Mouse (Mus musculus) left cerebral cortex, adult 8-10 months (tissue): Measurements from ENCODE around the gene Usb1. TPM values are rescaled to one million over a fixed set of nuclear protein-coding genes. Genes with fewer than 3 reads are reported as not detected.
"Not testable (repeated sequence)": the region's sequence is repeated elsewhere in the genome, so short reads cannot be mapped to it uniquely, and the experiment has no call there.

Experiments
- DNase-seq, 2 experiments: peaks; one replicate each; pipeline ENCODE4 v3.0.0; 2022; ENCODE audit warnings: low spot score in 2 of 2
- total RNA-seq, 4 experiments: library from RNA; stranded (reverse); gene quantifications; 2 replicates each; pipeline ENCODE4 v1.2.4; 2022

Gene Usb1
- total RNA-seq, 4 experiments from 2014 or later, result 11.4 to 13.8 (median 12.2) TPM

DNA sequence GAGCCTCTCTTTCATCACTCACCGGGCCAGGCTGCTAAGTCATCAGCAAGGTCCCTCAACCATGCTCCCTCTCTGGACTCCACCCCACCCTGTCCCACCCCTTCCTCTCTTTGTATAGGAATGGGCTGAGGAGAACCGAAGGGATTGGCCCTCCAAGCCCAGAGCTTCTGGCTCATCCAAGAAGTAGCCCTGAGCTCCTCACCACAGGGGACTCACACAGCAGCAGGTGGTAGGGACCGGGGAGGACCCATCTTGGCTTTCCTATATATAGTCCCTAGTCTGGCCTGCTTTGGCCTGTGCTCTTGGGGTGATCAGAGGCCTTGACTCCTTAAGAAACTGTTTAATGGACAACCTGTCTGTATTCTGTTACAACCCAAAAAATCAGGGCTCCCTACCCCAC lies 42.3 kb downstream of the Usb1 start:
- no peak for DNase-seq

DNA sequence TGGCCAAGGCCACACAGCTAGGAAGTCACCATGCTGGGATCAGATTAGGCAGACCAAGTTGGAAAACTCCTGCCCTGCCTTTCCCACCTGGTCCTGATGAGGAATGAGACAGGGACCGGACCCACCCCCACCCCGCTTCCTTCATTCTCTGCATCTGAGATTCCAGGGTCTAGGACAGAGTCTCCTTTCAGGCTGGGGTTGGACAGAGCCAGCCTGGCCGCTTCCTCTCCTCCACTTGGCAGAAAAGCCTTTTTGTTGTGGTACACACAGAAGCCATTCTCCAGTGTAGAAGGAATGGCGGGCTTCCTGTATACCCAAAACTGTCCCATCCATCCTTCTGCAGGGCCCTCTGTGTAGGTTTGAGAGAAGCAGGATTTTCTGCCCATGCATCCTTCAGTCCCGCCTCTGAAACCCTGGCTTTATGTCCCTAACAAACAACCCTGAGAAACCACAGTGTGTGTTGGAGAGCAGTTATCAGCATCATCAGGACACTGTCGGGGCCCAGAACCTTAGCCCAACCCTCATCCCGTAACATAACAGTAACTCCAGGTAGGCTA lies 43.4 kb downstream of the Usb1 start:
- no peak for DNase-seq

DNA sequence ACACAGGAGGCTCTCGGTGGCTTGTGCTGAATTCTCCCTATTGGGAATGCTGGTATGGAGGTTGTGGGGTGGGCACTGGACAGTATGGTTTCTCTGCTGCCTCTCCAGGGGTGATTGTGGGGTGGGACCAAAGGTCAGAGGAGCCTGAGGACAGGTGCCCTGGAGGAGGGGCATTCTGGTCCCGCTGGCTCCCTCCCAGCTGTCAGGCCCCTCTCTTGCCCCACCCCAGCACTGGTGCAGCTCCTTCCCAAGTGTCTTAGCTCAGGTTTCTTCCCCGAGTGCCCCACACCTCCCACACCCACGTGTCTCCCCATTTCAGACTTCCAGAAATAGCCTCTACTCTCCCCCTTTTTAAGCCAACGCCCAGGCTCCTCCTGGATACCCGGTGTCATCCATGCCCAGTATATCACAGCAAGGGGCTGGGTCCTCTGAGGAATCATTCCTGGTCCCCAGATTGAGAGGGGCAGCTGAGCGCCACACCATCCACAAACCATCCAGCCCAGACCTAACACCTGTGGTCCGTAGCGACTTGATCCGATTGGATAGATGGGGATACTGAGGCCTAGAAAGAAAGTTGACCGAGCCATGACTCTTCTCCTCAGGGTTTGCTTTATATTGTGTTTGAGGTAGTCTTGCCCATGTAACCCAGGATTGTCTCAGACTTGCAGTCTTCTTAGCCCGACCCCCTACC lies 44.4 kb downstream of the Usb1 start:
- no peak for DNase-seq

DNA sequence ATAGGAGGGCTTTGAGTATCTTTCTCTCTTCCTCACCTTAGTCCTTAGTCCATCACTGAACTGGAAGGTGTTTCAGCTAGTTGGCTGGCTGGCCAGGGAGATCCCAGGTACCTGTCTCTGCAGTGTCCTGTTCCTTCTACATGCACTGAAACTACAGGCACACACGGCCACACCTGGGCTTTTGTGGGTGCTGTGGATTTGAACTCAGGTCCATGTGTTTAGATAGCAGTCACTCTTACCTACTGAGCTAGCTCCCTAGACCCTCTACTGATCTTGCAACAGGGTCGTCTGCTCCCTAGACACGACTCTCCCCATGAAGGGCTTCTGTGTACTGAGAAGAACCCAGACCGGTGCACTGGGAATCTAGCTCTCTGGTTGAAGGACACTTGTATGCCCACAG lies 45.0 kb downstream of the Usb1 start:
- no peak for DNase-seq

DNA sequence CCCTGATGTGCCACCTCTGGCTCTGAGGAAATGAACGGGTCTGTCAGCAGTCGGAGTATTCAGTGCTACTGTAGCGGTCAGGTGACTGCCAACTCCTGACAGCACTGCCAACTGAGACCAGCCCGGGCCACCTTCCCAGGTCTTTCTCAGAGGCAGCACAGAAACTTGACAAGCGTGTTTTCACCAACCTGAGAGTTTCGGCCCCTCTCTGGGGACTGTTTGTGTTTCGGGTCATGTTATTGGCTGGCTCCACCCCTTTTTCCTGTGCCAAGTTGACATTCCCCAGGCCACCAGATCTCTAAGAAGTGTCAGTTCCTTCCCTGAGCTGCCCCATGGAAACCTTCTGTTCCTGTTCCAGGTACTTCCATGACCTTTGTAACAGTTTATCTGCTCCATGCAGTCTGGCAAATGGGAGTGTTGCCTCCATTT lies 45.8 kb downstream of the Usb1 start:
- no peak for DNase-seq

GRCm38 (mm10) chr8:95378928-95379327 lies 46.8 kb downstream of the Usb1 start:
- DNase-seq, result not testable (repeated sequence)

DNA sequence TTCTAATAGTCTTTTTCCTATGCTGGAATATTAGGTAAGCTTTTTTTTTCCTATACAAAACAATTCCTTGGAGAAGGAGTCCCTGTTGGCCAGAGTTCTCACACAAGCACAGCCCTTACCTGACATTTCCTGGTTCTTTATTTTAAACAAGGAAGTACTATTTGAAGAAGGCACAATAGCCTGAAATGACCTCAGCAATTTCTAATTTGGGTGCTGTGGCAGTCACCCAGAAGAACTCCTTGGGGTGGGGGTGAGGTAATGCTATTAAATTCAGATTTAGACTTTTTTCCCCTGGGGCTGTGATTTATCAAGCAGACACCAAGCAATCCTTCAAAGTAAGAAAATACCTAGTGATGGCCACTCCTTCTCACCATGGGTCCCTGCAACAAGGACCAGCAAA lies 48.9 kb downstream of the Usb1 start:
- no peak for DNase-seq

DNA sequence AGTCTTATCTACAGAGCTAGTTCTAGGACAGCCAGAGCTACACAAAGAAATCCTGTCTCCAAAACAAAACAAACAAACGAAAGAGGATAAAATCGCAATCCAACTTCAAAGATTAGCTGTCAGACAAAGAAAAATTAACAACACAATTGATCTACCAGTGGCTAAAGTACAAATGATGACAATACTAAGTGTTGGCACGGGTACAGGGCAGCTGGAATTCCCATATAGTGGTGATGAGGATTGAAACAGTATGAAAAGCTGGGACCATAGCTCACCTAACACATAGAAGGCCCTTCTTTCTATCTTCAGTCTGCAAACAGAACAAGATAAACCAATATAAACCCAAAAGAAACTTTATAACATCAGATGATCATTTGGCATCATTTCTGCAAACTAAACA lies 49.5 kb downstream of the Usb1 start:
- no peak for DNase-seq

GRCm38 (mm10) chr8:95384501-95384900 lies 52.4 kb downstream of the Usb1 start:
- DNase-seq, result no peak

- DNase-seq, result no peak
Measured at GRCm38 (mm10) chr8:95386037-95386436, 54.0 kb downstream of the Usb1 start.

GRCm38 (mm10) chr8:95387221-95387620 lies 55.1 kb downstream of the Usb1 start:
- no peak for DNase-seq

GRCm38 (mm10) chr8:95387936-95388335 lies 55.9 kb downstream of the Usb1 start:
- DNase-seq, result no peak

DNA sequence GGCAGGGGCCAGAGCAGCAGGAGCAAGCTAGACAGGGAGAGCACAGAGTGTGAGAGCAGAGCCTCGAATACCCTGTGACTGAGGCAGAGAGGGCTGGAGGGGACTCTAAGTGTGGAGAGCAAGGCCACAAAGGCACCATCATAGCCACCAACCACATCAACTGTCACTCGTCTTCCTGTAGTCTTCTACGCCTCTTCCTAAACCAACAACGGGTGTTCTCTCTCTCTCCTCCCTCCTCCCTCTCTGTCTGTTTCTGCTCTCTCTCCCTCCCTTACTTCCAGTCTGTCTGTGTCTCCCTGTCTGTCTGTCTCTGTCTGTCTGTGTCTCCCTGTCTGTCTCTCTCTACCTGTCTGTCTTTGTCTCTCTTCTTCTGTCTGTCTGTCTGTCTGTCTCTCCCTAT lies 58.2 kb downstream of the Usb1 start:
- no peak for DNase-seq

DNA sequence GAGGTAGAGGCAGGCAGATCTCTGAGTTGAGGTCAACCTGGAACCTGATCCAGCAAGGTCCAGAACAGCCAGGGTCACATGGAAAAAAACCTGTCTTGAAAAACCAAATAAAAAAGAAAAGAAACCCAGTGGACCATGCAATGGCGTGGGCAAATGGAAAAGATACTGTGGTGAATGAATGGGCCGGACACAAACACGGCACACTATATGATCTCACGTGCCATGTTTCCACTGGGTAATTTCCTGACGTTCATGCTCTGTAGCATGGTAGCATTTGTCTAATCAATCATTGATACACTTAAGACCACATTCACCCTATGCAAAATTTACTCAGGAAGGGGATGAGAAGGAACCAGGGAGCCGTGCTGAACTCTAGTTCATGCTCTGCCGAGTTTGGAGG lies 59.0 kb downstream of the Usb1 start:
- DNase-seq, result no peak

- DNase-seq, result no peak
Measured at GRCm38 (mm10) chr8:95392604-95393003, 60.5 kb downstream of the Usb1 start.

GRCm38 (mm10) chr8:95395186-95395918 lies 63.3 kb downstream of the Usb1 start:
- no peak for DNase-seq

DNA sequence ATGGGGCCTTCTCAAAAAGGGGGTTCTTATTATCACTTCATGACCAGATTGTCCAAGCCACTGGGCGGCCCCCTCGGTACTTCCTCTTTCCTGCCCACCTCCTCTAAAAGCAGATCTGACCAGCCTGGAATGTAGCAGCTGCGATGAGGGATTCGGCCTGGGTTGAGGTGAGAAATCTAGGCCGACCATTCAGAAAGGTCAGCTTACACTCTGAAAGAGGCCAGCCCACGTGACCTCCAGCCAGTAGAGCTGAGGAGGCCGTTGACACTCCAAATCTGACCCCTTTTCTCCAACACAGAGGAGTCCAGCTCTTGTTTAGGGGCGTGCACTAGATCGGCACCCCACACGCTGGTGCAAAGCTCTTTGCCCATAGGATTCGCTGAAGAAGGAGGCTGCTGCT lies 64.7 kb downstream of the Usb1 start:
- no peak for DNase-seq

Other genes with a start within 250 kb of the Usb1 start
- 10 to 100 TPM; 52.8 to 71.1 (median 56.8) TPM for gene Kifc3, start 129.5 kb upstream of the Usb1 start, total RNA-seq
- under 1 TPM; 0.25 to 0.53 (median 0.49) TPM for gene Cngb1, start 25.7 kb upstream of the Usb1 start, total RNA-seq
- gene Tepp, start 21.7 kb upstream of the Usb1 start, total RNA-seq, result not detected
- gene Zfp319, start 334 bp upstream of the Usb1 start, total RNA-seq, result 10 to 100 TPM; 14.7 to 16.3 (median 15.3) TPM
- 10 to 100 TPM; 16.0 to 17.9 (median 16.8) TPM for gene Mmp15, start 20.0 kb downstream of the Usb1 start, total RNA-seq
- 10 to 100 TPM; 52.7 to 60.3 (median 57.4) TPM for gene Cfap20, start 102.6 kb downstream of the Usb1 start, total RNA-seq
- gene Csnk2a2, start 157.8 kb downstream of the Usb1 start, total RNA-seq, result 10 to 100 TPM; 71.1 to 85.2 (median 78.2) TPM
- 1 to 10 TPM; 2.2 to 4.2 (median 3.4) TPM for gene Ccdc113, start 201.8 kb downstream of the Usb1 start, total RNA-seq
- not detected for gene Prss54, start 244.1 kb downstream of the Usb1 start, total RNA-seq